Mouse (Mus musculus) cerebral cortex, adult 2 months (tissue): ENCODE measurements around the gene Polr3e.

ENCODE experiments used
- WGBS: fragments of 180-500 bp; shearing (Covaris S2); methylation state at CpG from one replicate; pipeline ENCODE4 v1.1.7; 2018; 5-methylcytosine and 5-hydroxymethylcytosine counted together

The Polr3e gene

GRCm38 (mm10) chr7:120980041-120980440 is 62.5 kb downstream of the Polr3e start:
- 92% methylated on average over 4 of the region's 4 CpGs for WGBS

GRCm38 (mm10) chr7:120980931-120981924 is 63.7 kb downstream of the Polr3e start:
- WGBS: 9% methylated on average over 39 of the region's 39 CpGs

GRCm38 (mm10) chr7:120982200-120982841 is 64.8 kb downstream of the Polr3e start, which contains the start of the genes Cdr2 and Mfsd13b:
Cdr2 (minus strand) TSS chr7:120982312.
Mfsd13b (plus strand) TSS chr7:120982509.
- under 1% methylated on average over 46 of the region's 46 CpGs for WGBS

GRCm38 (mm10) chr7:120982968-120983367 is 65.4 kb downstream of the Polr3e start:
- WGBS: 12% methylated on average over 7 of the region's 7 CpGs

- 64% methylated on average over 8 of the region's 8 CpGs for WGBS
Measured at GRCm38 (mm10) chr7:120991191-120991590, 73.6 kb downstream of the Polr3e start.
